In genomic region chr1:187236296-187236695, GRCm38 (mm10) we compare ENCODE assay signal across 19 mouse cellular contexts. TPM values are rescaled to one million over a fixed set of nuclear protein-coding genes. Genes with fewer than 3 reads are reported as not detected.
DNase-seq lines count a peak whose midpoint lies in the region; ATAC-seq and TF ChIP-seq lines count a peak whose summit lies in the region.
"Had no signal": no experiment of that assay in that cellular context is flagged by ENCODE, and none has a peak within 500 bp of the region (broad histone marks: within the 10 kb centered on the region; RNA-seq: fewer than 3 reads in every experiment).

No protein-coding gene starts in this region.

- no peaks in the 10 kb centered on the region for H3K27me3 ChIP-seq in kidney, postnatal 0 days (ENCODE audit: insufficient read depth, low read length)
- H3K27me3 ChIP-seq in neural tube, embryonic 11.5 days (ENCODE audit: control insufficient read depth, insufficient read depth, low read length) = no peaks in the 10 kb centered on the region
- H3K27me3 ChIP-seq: forebrain, embryonic 13.5 days had no signal

- no peak overlapping the region for H3K4me2 ChIP-seq in kidney, postnatal 0 days (ENCODE audit: low read length)
- no peak overlapping the region for H3K4me2 ChIP-seq in neural tube, embryonic 11.5 days (ENCODE audit: low read depth)
- H3K4me2 ChIP-seq: forebrain, embryonic 13.5 days; heart, embryonic 11.5 days; hindbrain, embryonic 14.5 days had no signal

- peak; percentile 54 for DNase-seq in embryo, embryonic 10 days (ENCODE audit: low spot score)
- no peak for DNase-seq in embryo, embryonic 9.5 days (ENCODE audit: extremely low spot score)
- peak; percentile 38 for DNase-seq in kidney, postnatal 0 days (ENCODE audit: low spot score)
- no peak for DNase-seq in kidney, postnatal 10 days
- DNase-seq in retina, postnatal 1 day = peak; percentile 14
- DNase-seq in retina, embryonic 14.5 days (ENCODE audit: low spot score) = no peak
- peak; percentile 27 for DNase-seq in neural tube, embryonic 11.5 days (ENCODE audit: low spot score)
- no peak for DNase-seq in layer of hippocampus, postnatal 14 days (ENCODE audit: low spot score in 2 of 2)
- DNase-seq: adrenal gland, postnatal 25 days; cerebellum, adult 2 months; cerebellum, postnatal 10 days; forebrain, postnatal 0 days; gastrocnemius, postnatal 14 days; heart, adult 2 months had no signal

- H3K9ac ChIP-seq in kidney, postnatal 0 days (ENCODE audit: low read depth, low read length) = no peak overlapping the region
- H3K9ac ChIP-seq in neural tube, embryonic 11.5 days (ENCODE audit: low read length) = no peak overlapping the region
- H3K9ac ChIP-seq: forebrain, embryonic 13.5 days; forebrain, postnatal 0 days; hindbrain, embryonic 14.5 days had no signal

- H3K9me3 ChIP-seq in kidney, postnatal 0 days (replicated peaks; ENCODE audit: low read length) = no peaks in the 10 kb centered on the region
- H3K9me3 ChIP-seq in neural tube, embryonic 11.5 days (ENCODE audit: control insufficient read depth, low read length) = no peaks in the 10 kb centered on the region
- H3K9me3 ChIP-seq: embryonic facial prominence, embryonic 10.5 days; forebrain, embryonic 13.5 days; hindbrain, embryonic 10.5 days had no signal

- no peak overlapping the region for H3K4me3 ChIP-seq in kidney, postnatal 0 days (replicated peaks; ENCODE audit: low read depth, low read length)
- no peak overlapping the region for H3K4me3 ChIP-seq in neural tube, embryonic 11.5 days (ENCODE audit: low read depth, low read length)
- H3K4me3 ChIP-seq: embryonic facial prominence, embryonic 10.5 days; forebrain, embryonic 13.5 days; heart, adult 2 months; hindbrain, embryonic 10.5 days had no signal

- no peaks in the 10 kb centered on the region for H3K4me1 ChIP-seq in kidney, postnatal 0 days (replicated peaks; ENCODE audit: insufficient read depth, low read length)
- H3K4me1 ChIP-seq in neural tube, embryonic 11.5 days (ENCODE audit: control insufficient read depth, insufficient read depth, low read length) = no peaks in the 10 kb centered on the region
- H3K4me1 ChIP-seq: forebrain, embryonic 13.5 days had no signal

- WGBS in kidney, postnatal 0 days = 47% methylated on average over 6 of the region's 6 CpGs
- 56% methylated on average over 6 of the region's 6 CpGs for WGBS in neural tube, embryonic 11.5 days

- H3K36me3 ChIP-seq in kidney, postnatal 0 days (ENCODE audit: insufficient read depth, low read length) = 0 out of 2 replicates have a peak, but pooled peaks cover 3% of the 10 kb centered on the region
- no peaks in the 10 kb centered on the region; the same call in 1 of the 2 replicates for H3K36me3 ChIP-seq in neural tube, embryonic 11.5 days (ENCODE audit: control insufficient read depth, insufficient read depth, low read length)

- H3K27ac ChIP-seq in kidney, postnatal 0 days = no peak overlapping the region
- no peak overlapping the region for H3K27ac ChIP-seq in neural tube, embryonic 11.5 days (ENCODE audit: low read depth, low read length)
- H3K27ac ChIP-seq: embryonic facial prominence, embryonic 10.5 days; forebrain, embryonic 13.5 days; heart, adult 2 months; hindbrain, embryonic 10.5 days; hindbrain, embryonic 14.5 days had no signal

- no peak for ATAC-seq in kidney, postnatal 0 days (replicated peaks; ENCODE audit: low FRiP score, low read depth)
- no peak for ATAC-seq in neural tube, embryonic 11.5 days (ENCODE audit: insufficient read depth, low FRiP score, low TSS enrichment)
- ATAC-seq: forebrain, embryonic 13.5 days; forebrain, postnatal 0 days had no signal

- TF ChIP-seq CTCF in kidney, postnatal 0 days (IDR thresholded peaks at IDR 0.05; ENCODE audit: low read depth) = no peak

RNA-seq across cellular contexts. Expression of gene Gpatch2, which starts 21.0 kb away (rescaled TPM):
- 11.8 and 12.5 TPM in 2 replicates for polyA plus RNA-seq in kidney, postnatal 0 days (2015; fragmentation: Nextera tagmentation; extraction: Ambion mirVana)
- 25.4 and 30.4 TPM in 2 replicates for polyA plus RNA-seq in neural tube, embryonic 11.5 days (2014; fragmentation: Nextera tagmentation; extraction: Ambion mirVana)
- total RNA-seq in layer of hippocampus, postnatal 14 days (2021) = 10 to 100 TPM; 21.1 to 23.1 TPM

RNA-seq across cellular contexts. Expression of gene Spata17, which starts 21.0 kb away (rescaled TPM):
- 0.86 and 1.1 TPM in 2 replicates for polyA plus RNA-seq in kidney, postnatal 0 days (2015; fragmentation: Nextera tagmentation; extraction: Ambion mirVana)
- 0.47 and 1.7 TPM in 2 replicates for polyA plus RNA-seq in neural tube, embryonic 11.5 days (2014; fragmentation: Nextera tagmentation; extraction: Ambion mirVana)
- 1 to 10 TPM in 1 of 2 experiments, under 1 TPM in 1; 0.76 to 1.4 TPM for total RNA-seq in layer of hippocampus, postnatal 14 days (2021)
- total RNA-seq: gastrocnemius, postnatal 14 days had no signal

Comparison
In these comparisons a context has a peak if more than half of its experiments do, and no peak if none do; other contexts are left out.
1. DNase-seq: peak in embryo, embryonic 10 days (single experiment), kidney, postnatal 0 days (single experiment), retina, postnatal 1 day (single experiment) and neural tube, embryonic 11.5 days (single experiment); none in embryo, embryonic 9.5 days (single experiment), kidney, postnatal 10 days (single experiment), retina, embryonic 14.5 days (single experiment) and layer of hippocampus, postnatal 14 days (0 of 2).